Mouse (Mus musculus): Measurements from ENCODE around the gene Nos3. TPM values are rescaled to one million over a fixed set of nuclear protein-coding genes. Genes with fewer than 3 reads are reported as not detected.

Nos3 gene
- total RNA-seq, 1 experiment from 2014 or later = not detected

GRCm38 (mm10) chr5:24343379-24343778 is 21.2 kb upstream of the Nos3 start:
- ATAC-seq (ENCODE audit: extremely low read depth, insufficient number of reproducible peaks, low FRiP score, poor library complexity, severe bottlenecking) = no peak

DNA sequence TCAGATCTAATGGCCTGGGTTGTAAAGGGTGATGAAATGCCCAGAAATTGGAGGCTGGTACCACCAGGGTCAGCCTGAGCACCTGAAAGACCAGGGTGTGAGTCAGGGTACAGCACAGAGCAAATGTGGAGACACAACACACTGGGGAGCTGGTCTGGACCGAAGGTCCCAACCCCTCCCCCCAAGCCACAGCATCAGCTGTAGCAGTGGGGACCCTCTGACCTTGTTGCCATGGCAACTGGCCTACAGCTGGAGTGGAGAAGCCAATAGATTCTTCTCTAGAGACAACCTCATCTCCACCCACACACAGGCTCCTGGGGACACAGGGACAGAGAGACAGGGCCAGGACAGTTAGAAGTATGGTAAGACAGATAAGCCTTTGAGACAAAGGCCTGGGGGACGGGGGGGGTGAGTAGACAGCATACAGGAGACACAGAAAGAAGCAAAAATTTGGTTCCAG is 20.6 kb upstream of the Nos3 start:
- ATAC-seq (ENCODE audit: extremely low read depth, insufficient number of reproducible peaks, low FRiP score, poor library complexity, severe bottlenecking) = no peak

DNA sequence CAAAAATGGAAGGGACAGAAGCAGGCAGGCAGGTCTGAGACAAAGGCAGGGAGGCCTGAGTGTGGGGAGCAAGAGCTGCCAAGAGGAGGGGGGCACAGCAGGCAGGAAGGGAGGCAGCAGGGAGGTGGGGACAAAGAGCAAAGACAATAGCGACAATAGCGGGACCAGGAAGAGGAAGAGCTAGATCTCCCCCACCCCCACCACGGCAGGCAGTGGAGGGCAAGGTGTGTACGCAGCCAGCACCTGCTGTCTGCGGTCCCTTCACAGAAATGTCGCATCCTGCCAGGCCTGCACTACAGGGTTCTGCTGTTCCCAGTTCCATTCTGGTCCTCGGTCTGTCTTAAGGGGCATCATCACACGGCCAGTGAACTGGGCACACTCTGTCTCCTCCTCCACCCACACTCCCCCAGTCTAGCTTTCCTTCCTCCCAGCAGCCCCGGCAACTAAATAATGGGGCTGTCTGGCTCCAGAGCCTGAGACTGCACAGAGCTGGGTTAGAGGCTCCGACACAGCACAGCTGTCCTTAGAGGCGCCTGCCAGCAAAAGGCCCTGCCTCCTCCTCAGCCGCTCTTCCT is 20.0 kb upstream of the Nos3 start:
- ATAC-seq (ENCODE audit: extremely low read depth, insufficient number of reproducible peaks, low FRiP score, poor library complexity, severe bottlenecking) = 0 out of 2 replicates have a peak, but pooled peaks have one; percentile 14

GRCm38 (mm10) chr5:24346313-24346712 is 18.3 kb upstream of the Nos3 start:
- ATAC-seq (ENCODE audit: extremely low read depth, insufficient number of reproducible peaks, low FRiP score, poor library complexity, severe bottlenecking) = no peak

DNA sequence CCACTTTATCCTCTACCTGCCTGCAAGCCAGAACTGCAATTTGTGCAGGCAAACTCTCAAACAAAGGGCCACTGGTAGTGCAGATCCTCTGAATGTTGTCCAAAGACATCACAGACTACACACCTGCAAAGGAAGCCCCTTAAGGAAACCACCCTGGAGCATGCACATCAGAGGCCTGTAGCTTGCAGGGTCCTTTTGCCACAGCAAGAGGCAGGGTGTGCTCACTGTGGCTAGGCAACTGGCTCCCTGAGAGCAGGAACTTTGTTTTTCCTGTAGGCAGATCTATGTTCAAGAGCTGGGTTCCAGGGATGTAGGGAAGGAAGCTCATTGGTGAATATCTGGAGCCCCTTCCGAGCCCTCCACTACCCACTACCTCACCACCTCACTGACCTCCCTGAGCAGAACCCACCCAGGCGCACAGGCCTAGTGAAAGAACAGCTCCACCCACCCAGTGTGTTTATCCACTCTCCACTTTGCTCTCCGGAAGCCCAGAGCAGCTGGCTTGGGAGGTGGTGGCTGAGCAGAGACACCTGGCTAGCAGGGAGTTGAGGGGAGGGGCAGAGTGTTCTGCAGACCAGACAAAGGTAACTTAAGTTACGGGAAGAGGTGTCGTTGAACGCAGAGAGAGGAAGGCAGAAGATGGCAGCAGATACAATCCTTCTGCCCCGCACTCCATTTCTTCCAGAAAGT is 17.3 kb upstream of the Nos3 start:
- ATAC-seq (ENCODE audit: extremely low read depth, insufficient number of reproducible peaks, low FRiP score, poor library complexity, severe bottlenecking) = no peak

DNA sequence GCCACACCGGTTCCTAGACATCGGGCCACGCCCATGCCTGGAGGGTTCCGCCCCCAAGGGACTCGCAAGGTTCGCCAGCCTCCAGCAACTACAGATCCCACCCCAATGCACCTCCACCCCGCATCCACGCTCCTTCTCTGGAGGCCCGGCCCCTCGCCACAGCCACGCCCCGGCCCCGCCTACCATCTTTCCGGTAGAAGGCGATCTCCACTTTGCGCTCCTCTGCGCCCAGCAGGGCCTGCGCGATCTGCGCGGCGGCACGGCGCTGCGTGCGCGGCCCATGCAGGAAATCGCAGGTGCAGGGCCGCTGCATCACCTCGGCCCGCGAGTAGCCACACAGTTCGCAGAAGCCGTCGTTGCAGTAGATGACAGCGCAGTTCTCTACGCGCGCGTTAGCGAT is 16.5 kb upstream of the Nos3 start:
- ATAC-seq (ENCODE audit: extremely low read depth, insufficient number of reproducible peaks, low FRiP score, poor library complexity, severe bottlenecking) = peak; percentile 27

DNA sequence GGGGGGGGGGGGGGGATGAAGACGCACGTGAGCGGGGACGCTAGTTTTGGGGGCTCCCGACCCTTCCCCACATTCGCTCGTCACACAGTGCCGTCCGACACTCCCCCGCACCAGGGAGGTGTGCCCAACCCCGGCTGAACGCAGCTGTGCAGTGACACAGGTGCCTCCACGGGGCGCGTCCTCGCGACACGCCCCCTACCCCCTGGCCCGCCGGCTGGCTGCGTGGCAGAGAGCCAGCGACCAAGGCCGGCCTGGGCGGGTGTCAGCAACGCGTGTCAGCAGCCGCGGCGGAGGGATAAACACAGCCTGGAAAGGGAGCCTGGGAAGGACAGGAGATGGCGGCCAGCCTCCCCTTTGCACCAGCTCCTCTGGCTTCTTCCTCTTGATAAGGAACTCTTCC is 16.1 kb upstream of the Nos3 start:
- ATAC-seq (ENCODE audit: extremely low read depth, insufficient number of reproducible peaks, low FRiP score, poor library complexity, severe bottlenecking) = no peak

DNA sequence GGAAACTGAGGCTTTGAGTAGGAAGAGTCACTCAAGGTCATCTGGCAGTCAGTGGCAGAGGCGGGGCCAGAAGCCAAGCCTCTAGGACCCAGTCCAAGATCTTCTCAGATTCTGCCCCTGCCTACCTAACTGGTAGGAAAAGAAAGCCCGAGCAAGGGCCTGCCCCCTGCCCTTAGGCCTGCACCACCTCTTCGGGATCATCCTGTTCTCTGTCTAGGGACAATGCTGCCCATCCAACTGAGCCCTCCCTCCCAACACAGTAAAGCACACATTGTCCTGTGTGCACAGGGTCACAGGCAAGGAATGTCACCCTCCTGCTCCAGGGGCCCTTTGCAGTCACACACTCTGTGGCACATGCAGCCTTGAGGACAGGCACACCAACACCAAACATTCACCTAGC is 14.5 kb upstream of the Nos3 start:
- ATAC-seq (ENCODE audit: extremely low read depth, insufficient number of reproducible peaks, low FRiP score, poor library complexity, severe bottlenecking) = no peak

GRCm38 (mm10) chr5:24350531-24351250 is 13.9 kb upstream of the Nos3 start:
- no peak for ATAC-seq (ENCODE audit: extremely low read depth, insufficient number of reproducible peaks, low FRiP score, poor library complexity, severe bottlenecking)

DNA sequence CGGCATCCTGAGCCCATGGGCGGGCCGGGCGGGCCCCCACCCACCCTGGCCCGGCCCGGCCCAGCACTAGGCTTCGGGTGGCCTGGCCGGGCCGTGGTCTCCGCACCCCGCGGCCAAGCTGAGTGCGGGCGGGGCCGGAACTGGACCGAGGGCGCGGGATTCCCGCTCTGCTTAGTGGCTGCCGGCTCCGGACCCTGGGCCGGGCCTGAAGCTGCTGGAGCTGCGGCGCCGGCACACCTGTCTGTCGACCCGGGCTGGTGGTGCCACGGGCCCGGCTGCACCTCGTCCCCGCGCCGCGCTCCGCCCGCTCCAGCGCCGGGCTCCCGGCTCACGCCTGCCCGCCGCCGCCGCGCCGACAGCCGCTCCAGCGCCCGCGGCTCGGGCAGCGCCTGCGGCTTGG is 13.3 kb upstream of the Nos3 start, which contains the start of gene Kcnh2:
TSS of gene Kcnh2 (minus strand) at position 327 of the 400 bp plus-strand sequence.
- ATAC-seq (ENCODE audit: extremely low read depth, insufficient number of reproducible peaks, low FRiP score, poor library complexity, severe bottlenecking) = no peak

DNA sequence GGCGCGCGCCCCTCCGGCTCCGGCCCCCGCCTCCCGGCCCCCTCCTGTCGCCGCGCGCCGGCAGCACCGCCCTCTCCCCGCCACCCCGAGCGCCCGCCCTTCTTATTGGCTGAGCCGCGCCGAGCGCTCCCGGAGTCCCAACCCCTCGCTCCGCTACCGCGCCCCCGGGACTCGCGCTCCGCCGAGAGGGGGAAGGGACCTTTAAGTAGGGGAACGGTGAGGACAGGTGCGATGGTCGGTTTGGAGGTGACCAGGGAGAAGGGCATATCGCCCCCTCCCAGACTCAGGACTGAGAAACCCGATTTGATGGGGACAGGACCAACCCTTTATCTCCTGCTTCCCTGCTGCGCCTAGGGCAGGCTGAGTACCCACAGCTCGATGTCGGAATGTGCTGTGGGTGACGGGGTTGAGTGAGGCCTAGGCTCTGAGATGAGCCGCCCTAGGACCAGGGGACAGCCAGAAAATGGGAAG is 12.9 kb upstream of the Nos3 start:
- no peak for ATAC-seq (ENCODE audit: extremely low read depth, insufficient number of reproducible peaks, low FRiP score, poor library complexity, severe bottlenecking)

GRCm38 (mm10) chr5:24352251-24352859 is 12.3 kb upstream of the Nos3 start:
- no peak for ATAC-seq (ENCODE audit: extremely low read depth, insufficient number of reproducible peaks, low FRiP score, poor library complexity, severe bottlenecking)

- ATAC-seq (ENCODE audit: extremely low read depth, insufficient number of reproducible peaks, low FRiP score, poor library complexity, severe bottlenecking) = no peak
Observed at GRCm38 (mm10) chr5:24353327-24353726, 11.3 kb upstream of the Nos3 start.

DNA sequence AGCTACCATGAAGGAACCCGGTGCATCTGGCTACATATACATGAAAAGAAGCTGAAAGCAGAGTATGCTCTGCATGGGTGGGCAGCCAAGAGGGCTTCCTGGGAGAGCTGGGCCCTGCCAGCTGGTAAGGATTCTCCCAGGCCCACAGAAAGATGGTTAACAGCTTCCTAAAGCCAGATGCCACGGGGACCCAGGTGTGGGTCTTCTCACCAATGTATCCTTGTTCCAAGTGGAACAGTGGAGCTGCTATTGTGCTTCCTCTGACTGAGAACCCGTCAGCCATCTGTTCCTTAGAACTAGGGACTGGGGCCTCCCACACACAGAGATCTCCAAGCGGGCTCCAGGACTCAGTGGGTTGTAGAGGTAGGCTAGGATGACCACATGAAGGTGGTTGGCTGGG is 7.8 kb upstream of the Nos3 start:
- no peak for ATAC-seq (ENCODE audit: extremely low read depth, insufficient number of reproducible peaks, low FRiP score, poor library complexity, severe bottlenecking)

GRCm38 (mm10) chr5:24357461-24357860 is 7.1 kb upstream of the Nos3 start:
- ATAC-seq (ENCODE audit: extremely low read depth, insufficient number of reproducible peaks, low FRiP score, poor library complexity, severe bottlenecking) = no peak

DNA sequence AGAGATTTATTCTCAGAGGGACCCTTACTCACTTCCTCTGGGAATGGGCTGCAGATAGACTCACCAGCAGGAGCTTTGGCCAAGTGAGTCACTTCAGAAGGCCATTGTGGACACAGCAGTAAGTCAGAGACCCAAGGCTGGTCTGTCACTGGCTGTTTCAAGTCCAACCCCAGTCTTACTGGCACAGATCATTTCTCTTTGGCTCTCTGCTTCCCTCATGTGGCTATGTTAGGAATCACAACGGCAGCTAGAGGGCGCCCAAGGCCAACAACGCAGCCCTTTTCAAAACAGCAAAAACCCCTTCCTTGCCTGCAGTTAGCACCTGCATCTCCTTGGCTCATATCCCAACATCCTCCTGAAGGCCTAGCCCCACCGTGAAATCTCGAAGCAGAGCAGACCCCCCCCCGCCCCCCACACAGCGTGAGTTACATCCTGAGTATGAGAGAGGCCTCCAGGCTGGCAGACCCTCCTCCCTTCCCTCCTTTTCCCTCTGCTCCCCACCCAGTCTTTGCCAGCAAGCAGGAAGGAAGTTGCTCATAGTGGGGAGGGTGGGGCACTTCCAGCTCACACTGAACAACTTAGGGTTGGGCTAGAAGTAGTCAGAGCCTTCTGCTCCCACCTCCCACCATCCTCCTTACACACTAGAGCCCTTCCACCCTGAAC is 3.7 kb upstream of the Nos3 start:
- ATAC-seq (ENCODE audit: extremely low read depth, insufficient number of reproducible peaks, low FRiP score, poor library complexity, severe bottlenecking) = peak; percentile 65; the same call in 1 of the 2 replicates

- ATAC-seq (ENCODE audit: extremely low read depth, insufficient number of reproducible peaks, low FRiP score, poor library complexity, severe bottlenecking) = no peak
Observed at GRCm38 (mm10) chr5:24363467-24363866, 1.1 kb upstream of the Nos3 start.

DNA sequence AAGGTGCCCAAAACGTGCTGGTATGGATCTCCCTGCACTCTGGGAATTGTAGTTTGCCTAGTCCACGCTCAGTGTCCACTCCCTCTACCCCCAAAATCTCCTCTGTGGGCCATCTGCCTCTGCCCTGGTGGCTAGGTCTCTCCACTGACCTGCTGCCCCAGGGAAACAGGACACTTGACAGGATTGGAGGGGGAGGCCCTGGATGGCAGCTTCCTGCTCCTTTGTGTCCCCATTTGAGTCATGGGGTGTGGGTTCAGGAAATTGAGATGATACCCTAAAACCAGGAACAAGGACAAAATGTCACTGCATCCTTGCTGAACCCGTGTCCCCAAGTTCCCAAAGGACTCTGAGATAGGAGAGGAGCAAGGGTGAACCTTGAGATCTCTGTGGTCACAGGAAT is 549 bp upstream of the Nos3 start:
- ATAC-seq (ENCODE audit: extremely low read depth, insufficient number of reproducible peaks, low FRiP score, poor library complexity, severe bottlenecking) = no peak

GRCm38 (mm10) chr5:24364963-24365362 is 353 bp downstream of the Nos3 start:
- ATAC-seq (ENCODE audit: extremely low read depth, insufficient number of reproducible peaks, low FRiP score, poor library complexity, severe bottlenecking) = no peak

Data from neutrophil, adult 5-6 weeks (primary cell).